Mouse (Mus musculus) G1E-ER4 (cell line): ENCODE results near the gene Tm9sf3. TPM values are rescaled to one million over a fixed set of nuclear protein-coding genes. Genes with fewer than 3 reads are reported as not detected.

Experiments
- GATA1 ChIP-seq: IDR thresholded peaks from one replicate; pipeline ENCODE4 v1.8.0; 2012; ENCODE audit warnings: low read length, inconsistent platforms
- polyA plus RNA-seq: library from polyadenylated mRNA; stranded (reverse); fragments of >175 nt; gene quantifications from 2 replicates; pipeline ENCODE4 v1.2.3, GENCODE M21; 2012

The Tm9sf3 gene
- polyA plus RNA-seq, 1 experiment = 58.6 TPM

DNA sequence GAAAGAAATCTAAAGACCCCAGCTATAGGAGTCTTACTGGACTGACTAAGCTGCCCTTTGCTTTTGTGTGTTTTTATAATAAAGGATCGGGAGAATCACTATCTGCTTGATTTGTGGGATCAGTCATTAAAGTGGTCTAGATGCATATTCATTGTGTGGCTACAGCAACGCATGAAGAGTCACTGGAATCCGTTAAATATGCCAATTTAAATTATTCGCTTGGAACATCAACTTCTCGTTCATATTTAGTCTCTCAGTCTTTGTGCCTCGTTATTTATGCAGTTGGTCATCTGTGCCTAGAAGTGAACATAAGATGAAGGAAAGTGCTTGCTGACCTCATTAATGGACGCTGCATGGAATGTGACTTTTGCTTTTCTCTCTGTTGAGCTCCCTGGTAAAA is 7.1 kb upstream of the Tm9sf3 start:
- TF ChIP-seq GATA1 = no peak

DNA sequence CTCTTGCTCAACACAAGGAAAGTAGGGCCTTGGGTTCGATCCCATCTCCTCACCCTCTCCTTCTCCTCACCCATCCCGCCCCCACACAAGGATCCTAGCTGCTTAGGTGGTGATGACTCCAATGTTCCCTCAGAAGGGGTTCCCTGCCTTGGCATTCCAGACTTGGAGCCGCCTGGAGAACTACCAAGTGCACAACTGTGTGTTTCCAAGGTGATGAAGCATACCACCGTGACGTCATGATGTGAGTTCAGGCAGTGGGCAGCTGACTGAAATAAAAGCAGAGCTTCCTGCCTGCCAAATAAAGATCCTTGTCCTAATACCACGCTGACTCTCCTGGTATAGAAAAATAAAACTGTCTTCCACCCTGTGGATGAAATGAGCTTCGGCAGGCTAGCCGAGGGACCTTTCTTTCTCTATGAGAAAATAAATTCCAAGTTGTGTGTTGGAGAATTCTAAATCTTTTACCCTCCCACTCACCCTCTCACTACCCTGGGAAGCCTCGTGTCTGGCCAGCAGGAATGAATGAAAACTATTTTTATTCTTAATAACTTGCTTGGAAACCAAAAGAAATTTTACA is 6.4 kb upstream of the Tm9sf3 start:
- no peak for TF ChIP-seq GATA1

DNA sequence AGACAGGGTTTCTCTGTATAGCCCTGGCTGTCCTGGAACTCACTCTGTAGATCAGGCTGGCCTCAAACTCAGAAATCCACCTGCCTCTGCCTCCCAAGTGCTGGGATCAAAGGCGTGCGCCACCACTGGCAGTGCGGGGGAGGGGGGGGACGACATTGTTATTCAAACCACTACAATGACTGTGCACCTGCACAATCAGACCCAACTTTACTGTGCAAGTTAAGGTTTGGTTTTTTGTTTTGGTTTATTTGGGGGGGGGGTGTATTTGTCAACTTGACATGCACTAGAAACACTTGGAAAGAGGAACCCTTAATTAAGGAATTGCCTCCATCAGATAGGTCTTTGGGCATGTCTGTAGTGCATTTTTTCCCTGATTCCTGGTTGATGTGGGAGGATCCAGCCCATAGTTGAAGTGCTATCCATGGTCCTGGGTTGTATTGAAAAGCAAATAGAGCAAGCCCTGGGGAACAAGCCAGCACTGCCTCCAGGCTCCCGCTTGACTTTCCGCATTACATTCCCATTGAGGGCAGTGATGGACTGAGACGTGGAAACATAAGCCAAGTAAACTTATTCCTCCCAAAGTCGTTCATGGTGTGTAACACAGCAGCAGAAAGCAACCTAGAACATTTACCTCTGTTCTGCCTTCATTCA is 2.6 kb upstream of the Tm9sf3 start:
- no peak for TF ChIP-seq GATA1

DNA sequence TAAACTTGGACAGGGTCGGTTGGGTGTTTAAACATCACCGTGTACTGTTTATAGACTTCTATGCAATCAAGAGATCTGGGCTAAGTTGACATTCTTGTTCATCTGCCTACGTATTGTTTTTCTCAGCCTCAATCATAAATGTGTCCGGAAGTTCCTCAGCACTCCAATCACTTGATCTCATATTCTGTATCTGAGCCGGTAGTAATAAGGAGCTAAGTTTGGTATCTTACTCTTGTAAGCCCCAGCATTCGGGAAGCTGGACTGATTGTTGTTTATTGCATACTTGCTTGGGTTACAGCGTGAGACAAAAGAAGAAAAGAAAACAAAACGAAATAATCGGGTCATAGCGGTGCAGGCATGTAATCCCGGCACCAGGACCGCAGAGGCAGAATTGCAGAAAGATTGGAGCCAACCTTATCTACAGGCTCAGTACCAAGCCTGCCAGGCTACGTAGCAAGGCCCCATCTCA is 568 bp upstream of the Tm9sf3 start:
- no peak for TF ChIP-seq GATA1

DNA sequence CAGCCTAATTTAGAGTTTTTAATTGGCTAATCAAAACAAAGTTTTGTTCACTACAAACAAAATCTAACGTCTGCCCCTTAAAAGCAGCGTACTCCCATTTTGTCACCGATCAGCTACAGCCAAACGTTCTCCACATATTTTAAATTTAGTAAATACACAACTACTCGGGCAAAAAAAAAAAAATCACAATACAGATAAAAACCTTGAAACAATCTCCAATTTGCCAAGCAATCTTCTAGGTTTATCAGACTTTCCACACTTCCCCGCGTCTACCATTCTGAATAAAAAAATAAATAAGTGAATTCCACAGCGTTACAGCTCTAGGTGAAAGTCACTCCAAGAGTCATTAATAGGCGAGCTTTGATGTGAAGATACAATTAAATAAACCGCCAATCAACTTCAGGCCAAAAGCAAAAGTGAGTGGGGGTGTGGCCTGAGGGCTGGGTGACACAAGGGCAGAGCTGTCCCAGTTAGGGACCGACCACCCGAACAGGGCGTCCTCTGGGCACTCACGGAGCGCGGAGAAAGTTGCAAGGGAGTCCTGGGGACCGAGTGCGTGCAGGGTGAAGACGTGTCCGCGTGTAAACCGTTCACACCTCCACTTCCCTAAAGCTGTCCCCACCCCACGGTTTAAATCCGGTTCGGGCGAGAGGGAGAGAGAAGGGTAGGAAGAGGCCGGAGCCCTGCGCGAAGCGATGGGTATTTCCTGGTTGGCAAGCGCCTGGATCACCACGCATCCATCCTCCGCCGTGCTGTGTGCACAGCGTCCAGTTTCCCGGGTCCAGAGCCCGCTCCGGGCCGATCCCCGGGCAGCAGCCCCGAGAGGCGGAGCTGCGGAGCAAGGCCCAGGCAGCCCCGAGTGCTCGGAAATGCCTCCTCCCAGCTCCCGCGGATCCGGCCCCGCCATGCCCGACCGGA is 826 bp downstream of the Tm9sf3 start:
- TF ChIP-seq GATA1 = no peak

DNA sequence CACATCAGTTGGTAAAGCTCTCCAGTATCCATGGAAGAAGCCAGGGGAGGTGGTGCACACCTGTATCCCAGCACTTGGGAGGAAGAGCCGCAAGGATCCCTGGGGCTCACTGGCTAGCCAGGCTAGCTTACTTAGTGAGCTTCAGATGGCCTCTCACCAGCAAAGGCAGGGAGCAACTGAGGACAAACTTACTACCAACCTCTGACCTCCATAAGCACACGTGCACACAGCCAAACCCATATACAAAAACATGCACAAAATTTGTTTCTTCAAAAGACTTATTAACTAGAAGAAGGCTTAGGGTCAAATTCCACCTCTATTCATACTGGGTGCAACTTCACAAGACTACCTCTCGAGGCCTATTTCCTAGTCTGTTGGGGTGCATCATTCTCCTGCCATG is 3.1 kb downstream of the Tm9sf3 start:
- no peak for TF ChIP-seq GATA1

DNA sequence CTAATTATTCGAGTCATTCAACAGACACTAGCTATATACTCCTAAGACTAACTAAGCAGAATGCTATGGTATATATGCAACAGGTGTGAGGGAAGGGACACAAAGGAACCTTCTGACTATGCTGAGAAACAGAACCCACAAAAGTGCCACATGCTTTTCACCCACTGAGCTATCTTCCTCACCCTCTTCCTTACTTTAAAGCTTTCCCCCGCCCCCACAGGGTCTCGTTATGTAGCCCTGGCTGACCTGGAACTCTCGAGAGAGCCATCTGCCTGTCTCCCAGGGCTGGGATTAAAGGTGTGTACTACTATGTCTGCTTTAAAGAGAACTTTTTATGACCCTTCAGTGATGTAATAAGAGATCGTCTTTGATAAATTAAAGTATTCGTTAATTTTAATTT is 4.5 kb downstream of the Tm9sf3 start:
- TF ChIP-seq GATA1 = no peak

DNA sequence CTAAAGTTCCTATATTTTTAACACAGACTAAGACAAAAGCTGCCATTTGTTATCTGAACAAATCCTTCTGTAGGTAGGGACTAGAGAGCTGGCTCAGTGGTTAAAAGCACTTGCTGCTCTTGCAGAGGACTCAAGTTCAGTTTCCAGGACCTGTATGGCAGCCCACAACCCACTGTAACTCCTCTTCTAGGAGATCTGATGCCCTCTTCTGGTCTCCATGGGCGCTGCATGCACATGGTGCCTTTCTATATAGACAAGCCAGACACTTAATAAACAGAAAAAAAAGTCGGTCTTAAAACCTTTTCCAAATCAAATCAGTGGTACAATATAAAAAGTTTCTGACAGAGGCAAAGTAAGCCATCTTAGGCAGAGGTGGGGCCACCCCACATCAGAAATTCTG is 5.1 kb downstream of the Tm9sf3 start:
- TF ChIP-seq GATA1 = no peak

DNA sequence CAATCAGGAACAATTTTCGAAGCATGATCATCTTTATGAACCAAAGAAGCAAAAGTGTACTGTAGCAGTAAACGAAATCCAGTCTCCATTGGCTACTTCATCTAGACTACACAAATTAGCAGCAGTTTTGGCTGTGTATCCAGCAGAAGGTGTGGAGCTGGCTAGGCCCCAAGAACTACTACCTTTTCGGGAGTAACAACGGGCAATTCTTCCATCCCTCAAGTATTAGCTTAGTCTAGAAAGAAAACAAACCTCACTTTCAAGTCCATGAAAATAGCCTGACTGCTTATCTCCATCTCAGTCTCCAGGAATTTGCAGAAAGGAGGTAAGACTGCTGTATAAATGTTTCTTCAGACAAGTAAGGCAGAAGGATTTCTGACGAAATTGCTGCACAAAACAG is 9.2 kb downstream of the Tm9sf3 start:
- TF ChIP-seq GATA1 = no peak

DNA sequence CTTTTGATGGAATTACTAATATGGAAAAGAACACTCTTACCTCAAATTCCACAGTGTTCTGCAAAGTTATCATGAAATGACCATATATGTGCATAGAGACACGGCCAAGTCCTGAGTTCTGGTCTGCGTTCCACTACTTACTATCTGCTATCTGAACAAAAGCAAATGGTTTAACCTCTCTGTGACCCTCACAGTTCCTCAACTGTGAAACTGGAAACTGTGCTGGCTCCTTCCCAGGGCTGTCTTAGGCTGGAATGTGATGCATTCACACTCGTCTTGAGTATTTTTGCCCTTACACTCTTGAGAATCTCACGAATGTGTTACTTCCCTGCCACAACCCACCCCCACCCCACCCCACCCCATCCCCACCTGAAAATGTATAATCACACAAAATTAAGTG is 14.8 kb downstream of the Tm9sf3 start:
- no peak for TF ChIP-seq GATA1

DNA sequence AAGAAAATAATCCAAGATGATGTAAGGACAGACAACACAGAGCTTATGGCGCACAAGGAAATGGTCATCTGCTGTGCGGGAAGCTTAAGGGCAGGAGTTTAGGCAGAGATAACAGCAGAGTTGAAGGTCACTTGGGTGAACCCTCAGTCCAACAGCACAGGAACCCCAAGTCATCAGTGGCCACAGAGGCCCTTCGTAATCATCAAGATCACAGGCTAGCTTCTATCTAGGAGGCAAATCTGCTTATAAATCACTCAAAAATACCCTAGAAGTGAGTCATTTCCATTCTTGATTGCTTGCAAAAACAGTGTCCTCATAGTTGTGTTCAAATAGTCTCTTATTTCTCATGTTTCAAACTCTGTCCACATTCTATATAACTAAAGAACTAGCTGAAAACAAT is 15.5 kb downstream of the Tm9sf3 start:
- TF ChIP-seq GATA1 = no peak

DNA sequence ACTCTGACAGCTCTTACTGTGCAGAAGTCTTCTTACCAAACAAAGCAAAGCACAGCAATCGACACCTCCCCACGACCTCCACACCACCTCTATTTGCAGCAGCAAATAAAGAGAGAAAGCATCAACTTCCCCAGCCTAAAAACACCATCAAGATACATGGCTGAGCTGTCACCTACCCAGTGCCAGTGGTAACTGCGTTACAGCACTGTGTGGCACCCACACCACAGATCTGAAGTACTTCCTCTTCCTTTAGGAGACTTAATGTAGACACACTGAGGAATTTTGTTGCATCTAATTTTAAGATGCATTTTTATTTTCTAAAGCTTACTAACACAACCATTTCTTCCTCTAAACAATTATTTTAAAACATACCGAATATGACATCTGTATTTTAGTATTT is 17.5 kb downstream of the Tm9sf3 start:
- TF ChIP-seq GATA1 = no peak

DNA sequence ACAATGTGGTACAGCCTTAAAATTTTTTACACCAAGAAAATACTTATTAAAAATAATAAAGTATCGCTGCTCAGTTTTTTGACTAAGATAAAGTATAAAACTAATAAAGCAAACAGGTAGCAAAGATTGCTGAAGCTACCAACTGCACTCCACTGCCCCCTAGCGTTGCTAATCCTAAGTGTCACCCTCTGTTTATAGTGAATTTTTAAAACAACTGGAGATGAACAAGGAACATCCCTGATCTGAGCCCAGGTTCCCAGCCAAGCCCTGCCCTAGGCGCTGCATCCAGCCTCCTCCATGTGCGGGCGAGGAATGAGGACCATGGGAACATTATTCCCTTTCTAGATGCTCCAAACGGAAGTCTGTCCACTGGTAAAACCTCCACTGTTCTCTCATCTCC is 19.2 kb downstream of the Tm9sf3 start:
- no peak for TF ChIP-seq GATA1

DNA sequence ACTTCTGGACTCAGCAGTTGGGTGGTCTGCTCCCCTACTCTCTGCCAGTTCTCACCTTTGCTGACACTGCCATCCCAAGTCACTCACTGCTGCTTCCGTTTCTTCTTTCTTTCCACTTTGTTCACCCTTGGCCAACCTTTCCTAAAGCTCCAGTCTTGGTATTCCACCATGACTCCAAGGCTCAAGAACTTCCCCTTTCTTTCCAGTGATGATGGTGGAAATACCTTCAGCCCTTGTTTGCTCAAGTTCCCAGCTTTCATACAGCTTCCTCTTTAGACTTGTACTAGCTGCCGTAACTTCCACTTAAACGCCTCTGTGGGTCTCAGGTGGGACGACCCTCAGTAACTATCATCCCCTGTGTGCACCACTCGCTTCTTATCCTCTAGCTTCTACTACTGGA is 21.8 kb downstream of the Tm9sf3 start:
- TF ChIP-seq GATA1 = no peak

DNA sequence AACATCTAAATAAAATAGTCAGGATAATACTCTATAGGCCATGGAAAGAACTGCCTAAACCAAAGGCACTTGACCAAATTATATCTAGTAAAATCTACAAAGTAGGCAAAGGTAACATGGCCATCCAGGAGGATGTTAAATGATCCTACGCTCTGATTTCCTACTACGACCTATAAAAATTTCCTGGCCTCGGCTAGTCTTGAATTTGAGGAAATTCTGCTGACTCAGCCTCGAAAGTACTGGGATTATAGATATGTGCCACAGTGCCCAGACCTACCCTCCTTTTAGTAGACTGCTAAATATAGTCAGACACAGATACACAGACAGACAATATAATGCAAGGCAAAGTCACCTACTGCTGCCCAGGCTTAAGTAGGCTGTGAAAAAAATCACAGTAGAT is 30.1 kb downstream of the Tm9sf3 start:
- TF ChIP-seq GATA1 = no peak

DNA sequence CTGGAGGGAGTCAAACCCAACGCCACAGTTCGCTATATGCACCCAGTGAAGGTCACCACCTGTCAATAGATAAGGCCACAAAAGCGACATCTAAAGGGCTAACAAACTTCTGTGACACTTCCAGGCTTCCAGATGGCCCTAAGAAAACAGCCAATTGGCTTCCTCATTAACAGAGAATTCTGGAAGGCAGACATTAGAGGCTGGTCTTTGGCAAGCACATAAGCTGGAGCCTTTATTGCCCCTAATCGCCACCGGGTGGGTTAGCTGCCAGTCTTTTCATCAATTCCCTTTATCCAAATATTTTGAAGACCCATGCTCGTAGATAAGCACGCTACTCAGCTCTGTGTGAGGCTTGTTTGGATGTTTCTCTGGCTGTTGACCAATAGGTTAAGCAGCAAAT is 55.5 kb downstream of the Tm9sf3 start:
- no peak for TF ChIP-seq GATA1
